In genomic region chr11:113648690-113649352, GRCm38 (mm10) we compare ENCODE assay signal across 8 mouse cellular contexts. TPM values are rescaled to one million over a fixed set of nuclear protein-coding genes. Genes with fewer than 3 reads are reported as not detected.
A peak's percentile ranks its signal among the peaks of the same experiment; 100 is the strongest.
DNase-seq lines count a peak whose midpoint lies in the region; ATAC-seq lines count a peak whose summit lies in the region.

Gene Cog1, plus strand, starts transcription at chr11:113649169.

- peak within 1 kb of the TSS; percentile 90 for H3K9ac ChIP-seq in embryonic facial prominence, embryonic 15.5 days
- H3K9ac ChIP-seq in heart, embryonic 14.5 days (ENCODE audit: low read length): peak within 1 kb of the TSS; percentile 97

- no peaks in the 10 kb centered on the region for H3K9me3 ChIP-seq in embryonic facial prominence, embryonic 15.5 days (replicated peaks)
- no peaks in the 10 kb centered on the region for H3K9me3 ChIP-seq in heart, embryonic 14.5 days (ENCODE audit: control insufficient read depth, low read length)

- peak; percentile 29 for ATAC-seq in CD4-positive, CD25-positive, alpha-beta regulatory T cell, adult 4 months
- ATAC-seq in embryonic facial prominence, embryonic 15.5 days (ENCODE audit: insufficient number of reproducible peaks, low FRiP score, low TSS enrichment, low read depth): no peak
- ATAC-seq in heart, embryonic 14.5 days (ENCODE audit: insufficient number of reproducible peaks, insufficient read depth, low FRiP score, low read depth): no peak
- no peak for ATAC-seq in monocyte, adult 5-6 weeks (replicated peaks; ENCODE audit: insufficient number of reproducible peaks, low FRiP score, low TSS enrichment, poor library complexity, severe bottlenecking)

- H3K27ac ChIP-seq in embryonic facial prominence, embryonic 15.5 days (replicated peaks): peak within 1 kb of the TSS; percentile 82
- peak within 1 kb of the TSS; percentile 60 to 80 for H3K27ac ChIP-seq in heart, embryonic 14.5 days (replicated peaks in 1 of 2; ENCODE audit: control insufficient read depth in 1 of 2, insufficient read depth in 1 of 2, low read depth in 2 of 2, low read length in 2 of 2)

- DNase-seq in cerebellum, adult 9-10 months: peak; percentile 60
- DNase-seq in cerebellum, postnatal 25 days: no peak
- no peak for DNase-seq in left cerebral cortex, postnatal 14 days (ENCODE audit: low spot score in 2 of 2)
- DNase-seq in ovary, adult 18-20 months (ENCODE audit: low spot score): no peak

- H3K4me1 ChIP-seq in embryonic facial prominence, embryonic 15.5 days: peaks cover 33% of the 10 kb centered on the region
- H3K4me1 ChIP-seq in heart, embryonic 14.5 days (ENCODE audit: control insufficient read depth in 2 of 2, insufficient read depth in 2 of 2, low read length in 2 of 2): peaks cover 4 to 14% of the 10 kb centered on the region in 2 experiments

- peak within 1 kb of the TSS; percentile 71 for H3K4me3 ChIP-seq in embryonic facial prominence, embryonic 15.5 days (replicated peaks)
- H3K4me3 ChIP-seq in heart, embryonic 14.5 days (ENCODE audit: control insufficient read depth in 1 of 2, insufficient read depth in 1 of 2, low read depth in 1 of 2, low read length in 2 of 2): peak within 1 kb of the TSS; percentile 74 to 98

- WGBS in embryonic facial prominence, embryonic 15.5 days: 41% methylated on average over 26 of the region's 26 CpGs
- 40% methylated on average over 26 of the region's 26 CpGs for WGBS in heart, embryonic 14.5 days

- H3K36me3 ChIP-seq in embryonic facial prominence, embryonic 15.5 days: peaks cover 22% of the 10 kb centered on the region
- peaks cover 20% of the 10 kb centered on the region for H3K36me3 ChIP-seq in heart, embryonic 14.5 days (ENCODE audit: control insufficient read depth, insufficient read depth, low read length)

- H3K4me2 ChIP-seq in embryonic facial prominence, embryonic 15.5 days (replicated peaks): peak within 1 kb of the TSS; percentile 53
- peak within 1 kb of the TSS; percentile 84 for H3K4me2 ChIP-seq in heart, embryonic 14.5 days (ENCODE audit: low read length)

- intact Hi-C loops in left cerebral cortex, postnatal 14 days (cut with DNase I): loop anchor here (2.0 kb wide), 1 partner anchor 34 kb away; no protein-coding TSS in a partner anchor

- H3K27me3 ChIP-seq in embryonic facial prominence, embryonic 15.5 days: no peaks in the 10 kb centered on the region
- H3K27me3 ChIP-seq in heart, embryonic 14.5 days (ENCODE audit: control insufficient read depth, insufficient read depth, low read length): no peaks in the 10 kb centered on the region

RNA-seq across cellular contexts. Expression of gene Cog1, which starts in this region (rescaled TPM):
- 10 to 100 TPM; 15.4 to 19.3 TPM for polyA plus RNA-seq in CD4-positive, CD25-positive, alpha-beta regulatory T cell, adult 4 months (2017; shearing (Covaris generic))
- 26.7 and 27.6 TPM in 2 replicates for polyA plus RNA-seq in embryonic facial prominence, embryonic 15.5 days (2015; fragmentation: Nextera tagmentation; extraction: Ambion mirVana)
- polyA plus RNA-seq in heart, embryonic 14.5 days (2014; fragmentation: Nextera tagmentation; extraction: Ambion mirVana): 17.0 and 20.1 TPM in 2 replicates
- total RNA-seq in left cerebral cortex, postnatal 14 days (2021): 10 to 100 TPM; 36.8 to 38.7 TPM
- total RNA-seq in monocyte, adult 5-6 weeks (2017): 15.0 to 35.6 TPM (median 20.2 TPM) in 3 replicates
